Mouse (Mus musculus): ENCODE results near the gene Tmem269.

The Tmem269 gene

DNA sequence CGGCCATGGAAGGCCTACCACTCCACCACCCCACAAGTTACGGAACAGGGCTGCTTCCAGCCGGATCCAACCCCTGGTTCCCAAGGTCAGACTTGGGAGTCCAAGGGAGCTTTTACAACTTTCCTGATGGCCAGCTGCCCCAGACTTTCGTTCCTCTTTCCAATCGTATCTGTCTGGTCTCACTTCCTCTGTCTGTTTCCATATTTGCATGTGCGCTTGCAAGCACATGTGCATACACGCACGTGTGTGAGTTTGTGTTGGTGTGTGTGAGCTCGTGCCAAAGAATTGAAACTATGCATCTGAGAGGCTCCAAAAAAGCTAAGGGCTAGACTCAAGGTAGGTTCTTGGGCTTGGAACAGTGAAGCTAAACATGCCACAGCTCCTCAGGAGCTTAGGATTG, 36.6 kb downstream of the Tmem269 start:
- DNase-seq (ENCODE audit: low spot score in 2 of 2): no peak

GRCm38 (mm10) chr4:119180133-119180707, 37.8 kb downstream of the Tmem269 start:
- no peak for DNase-seq (ENCODE audit: low spot score in 2 of 2)

- no peak for DNase-seq (ENCODE audit: low spot score in 2 of 2)
Measured at GRCm38 (mm10) chr4:119178331-119178730, 39.7 kb downstream of the Tmem269 start.

GRCm38 (mm10) chr4:119177702-119178101, 40.3 kb downstream of the Tmem269 start:
- DNase-seq (ENCODE audit: low spot score in 2 of 2): no peak

- DNase-seq (ENCODE audit: low spot score in 2 of 2): peak; percentile 93 to 98
Measured at GRCm38 (mm10) chr4:119173851-119174453, 44.1 kb downstream of the Tmem269 start, which contains the start of gene Zfp691. TSS of gene Zfp691 (minus strand) at chr4:119174195.

DNA sequence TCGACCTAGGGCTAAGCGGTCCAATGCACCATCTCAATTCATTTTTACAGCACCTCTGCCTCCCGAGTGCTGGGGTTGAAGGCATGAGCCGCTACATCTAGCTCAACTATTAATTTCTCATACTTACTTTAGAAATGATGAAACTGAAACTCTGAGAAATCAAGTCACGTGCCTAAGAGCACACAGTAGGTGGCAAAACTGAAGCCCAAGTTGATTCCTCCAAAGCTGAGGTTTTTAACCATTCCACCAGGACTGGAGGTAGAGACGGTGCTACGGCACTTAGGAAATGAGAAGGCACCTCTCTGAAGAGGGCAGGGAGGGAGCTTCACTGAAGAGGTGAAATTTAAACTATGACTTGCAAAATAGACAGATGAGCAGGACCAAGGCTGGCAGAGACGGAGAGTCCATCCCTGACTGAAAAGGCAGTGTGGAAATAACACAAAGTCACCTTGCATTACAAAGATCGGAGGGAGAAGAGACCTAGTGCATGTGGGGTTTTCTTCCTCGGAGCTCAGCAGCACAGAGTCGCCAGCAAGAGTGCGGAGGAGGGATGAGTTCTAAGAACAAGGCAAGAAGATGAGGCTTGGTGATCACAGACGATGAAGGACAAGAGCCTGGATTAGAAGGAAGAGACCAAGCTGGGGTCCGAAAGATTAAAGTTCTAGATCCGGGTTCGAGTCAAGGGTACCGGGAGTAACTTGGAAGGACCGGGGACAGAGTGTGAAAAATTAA, 44.9 kb downstream of the Tmem269 start:
- DNase-seq (ENCODE audit: low spot score in 2 of 2): no peak

DNA sequence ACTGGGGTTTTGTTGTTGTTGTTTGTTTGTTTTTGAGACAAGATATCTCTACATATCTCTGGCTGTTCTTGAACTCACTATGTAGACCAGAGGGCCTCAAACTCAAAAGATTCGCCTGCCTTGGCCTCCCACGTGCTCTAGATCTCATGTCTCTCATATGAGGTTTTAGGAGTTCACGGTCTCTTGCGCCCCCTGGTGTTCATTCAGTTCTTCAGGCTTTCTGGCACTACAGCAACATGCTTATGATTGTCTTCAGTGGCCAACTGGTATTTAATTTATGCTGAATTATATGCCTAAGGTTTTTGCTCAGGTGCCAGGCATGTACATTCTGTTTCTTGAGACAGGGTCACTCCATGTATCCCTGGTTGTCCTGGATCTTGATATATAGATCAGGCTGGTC, 50.4 kb downstream of the Tmem269 start:
- DNase-seq (ENCODE audit: low spot score in 2 of 2): peak; percentile 72 to 77

DNA sequence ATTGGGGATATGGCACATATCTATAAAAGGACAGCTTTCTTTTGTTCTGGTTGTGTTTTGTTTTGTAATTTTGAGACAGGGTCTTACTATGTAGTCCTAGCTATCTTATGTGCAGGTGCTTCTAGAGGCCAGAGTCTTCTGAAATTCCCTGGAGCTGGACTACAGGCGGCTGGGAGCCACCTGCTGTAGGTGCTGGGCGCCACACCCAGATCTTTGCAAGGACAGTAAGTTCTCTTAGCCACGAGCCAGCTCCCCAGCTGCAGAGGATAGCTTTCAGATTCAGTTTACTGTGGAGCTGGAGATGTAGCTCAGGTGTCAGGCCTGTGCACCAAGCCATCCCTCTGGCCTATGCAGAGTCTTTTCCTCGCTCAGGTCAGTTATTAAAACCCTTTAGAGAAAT, 50.9 kb downstream of the Tmem269 start:
- DNase-seq (ENCODE audit: low spot score in 2 of 2): no peak

- DNase-seq (ENCODE audit: low spot score in 2 of 2): no peak
Measured at GRCm38 (mm10) chr4:119165916-119166315, 52.1 kb downstream of the Tmem269 start.

DNA sequence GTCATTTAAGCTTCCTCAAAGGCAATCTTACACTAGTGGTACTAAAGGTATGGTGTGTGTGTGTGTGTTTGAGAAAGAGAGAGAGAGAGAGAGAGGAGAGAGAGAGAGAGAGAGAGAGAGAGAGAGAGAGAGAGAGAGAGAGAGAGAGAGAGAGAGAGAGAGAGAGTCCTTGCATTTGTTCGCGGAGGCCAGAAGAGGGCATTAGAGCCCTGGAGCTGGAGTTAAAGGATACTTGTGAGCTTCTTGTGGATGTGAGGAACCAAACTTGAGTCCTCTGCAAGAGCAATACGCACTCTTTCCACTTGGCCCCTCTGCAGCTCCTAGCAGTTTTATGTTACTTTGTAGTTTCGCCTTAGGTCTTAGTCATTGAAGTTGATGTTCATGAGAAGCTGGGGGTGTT, 55.0 kb downstream of the Tmem269 start:
- no peak for DNase-seq (ENCODE audit: low spot score in 2 of 2)

DNA sequence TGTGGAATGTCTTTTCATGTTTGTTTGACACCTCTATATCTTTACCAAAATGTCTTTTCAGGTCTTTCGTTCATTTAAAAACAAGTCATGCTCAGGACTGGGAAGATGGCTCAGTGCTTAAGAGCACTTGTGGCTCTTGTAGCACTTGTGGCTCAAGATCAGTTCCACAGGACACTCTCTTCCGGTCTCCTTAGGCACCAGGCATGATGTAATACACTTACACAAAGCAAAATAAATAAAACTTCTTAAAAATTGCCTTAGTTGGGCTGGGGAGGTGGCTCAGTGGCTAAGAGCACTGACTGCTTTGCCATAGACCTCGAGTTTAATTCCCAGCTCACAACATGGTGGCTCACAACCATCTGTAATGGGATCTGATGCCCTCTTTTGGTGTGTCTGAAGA, 56.7 kb downstream of the Tmem269 start:
- DNase-seq (ENCODE audit: low spot score in 2 of 2): no peak

- no peak for DNase-seq (ENCODE audit: low spot score in 2 of 2)
Measured at GRCm38 (mm10) chr4:119157891-119158290, 60.1 kb downstream of the Tmem269 start.

DNA sequence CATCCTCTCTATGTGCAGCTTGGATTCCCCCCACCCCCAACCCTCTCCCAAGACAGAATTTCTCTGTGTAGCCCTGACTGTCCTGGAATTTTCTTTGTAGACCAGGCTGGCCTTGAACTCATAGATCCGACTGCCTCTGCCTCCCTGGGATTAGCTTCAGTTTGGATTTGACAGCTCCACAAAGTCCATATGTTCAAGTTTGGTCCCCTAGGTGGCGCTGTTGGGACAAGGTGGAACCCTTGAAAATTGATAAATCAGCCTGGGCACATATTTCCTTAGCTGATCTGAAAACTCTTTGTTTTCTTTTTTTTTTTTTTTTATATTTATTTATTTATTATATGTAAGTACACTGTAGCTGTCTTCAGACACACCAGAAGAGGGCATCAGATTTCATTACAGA, 60.8 kb downstream of the Tmem269 start:
- no peak for DNase-seq (ENCODE audit: low spot score in 2 of 2)

All from right cerebral cortex, postnatal 36 days (tissue).